Mouse (Mus musculus) small intestine, adult 2 months (tissue): ENCODE data around the gene Dhx40.

Source experiments
- CTCF ChIP-seq: fragments of 200-500 bp; IDR thresholded peaks from 2 replicates; pipeline ENCODE4 v1.5.1; 2012; ENCODE audit warnings: low read depth, mild to moderate bottlenecking, control low read depth, inconsistent platforms, low read length, moderate library complexity, mixed read lengths; ENCODE audit not compliant: insufficient replicate concordance, insufficient read length; ENCODE audit errors: extremely low read depth
- POLR2A ChIP-seq: fragments of 200-500 bp; IDR thresholded peaks from 2 replicates; pipeline ENCODE4 v1.6.1; 2012; ENCODE audit warnings: low read depth, mild to moderate bottlenecking, control low read depth, inconsistent platforms, low read length, moderate library complexity

GRCm38 (mm10) chr11:86741505-86741904 is 66.0 kb downstream of the Dhx40 start:
- no peak for TF ChIP-seq CTCF
- TF ChIP-seq POLR2A = no peak
